Mouse (Mus musculus) brain, embryonic 14.5 days (tissue): ENCODE results near the gene Galntl6.

Source experiments
- CTCF ChIP-seq: fragments of 200-500 bp; IDR thresholded peaks from 2 replicates; pipeline ENCODE4 v1.5.1; 2012; ENCODE audit warnings: inconsistent platforms, mild to moderate bottlenecking, moderate library complexity, borderline replicate concordance; ENCODE audit not compliant: insufficient read depth, insufficient read length; ENCODE audit errors: extremely low read depth
- POLR2A ChIP-seq: fragments of 200-500 bp; IDR thresholded peaks from 2 replicates; pipeline ENCODE4 v1.6.1; 2012; ENCODE audit warnings: mild to moderate bottlenecking, inconsistent platforms, borderline replicate concordance; ENCODE audit not compliant: poor library complexity, insufficient read depth, insufficient read length, severe bottlenecking; ENCODE audit errors: extremely low read depth

GRCm38 (mm10) chr8:58535781-58536180, 376.7 kb downstream of the Galntl6 start:
- no peak for TF ChIP-seq CTCF
- no peak for TF ChIP-seq POLR2A
